Mouse (Mus musculus) limb, embryonic 11.5 days (tissue): ENCODE data around the gene Pstpip1. TPM values are rescaled to one million over a fixed set of nuclear protein-coding genes. Genes with fewer than 3 reads are reported as not detected.

Source experiments
- ATAC-seq: fragments of 200-750 bp; cut with Nextera tagmentation; 2 replicates; pipeline ENCODE4 v1.8.0; 2017; ENCODE audit warnings: low read depth; ENCODE audit not compliant: insufficient number of reproducible peaks, low FRiP score, low TSS enrichment
- DNase-seq: peaks from one replicate; pipeline ENCODE4 v3.0.0-alpha.2; 2015; ENCODE audit warnings: low spot score
- H3K27ac ChIP-seq: fragments of 300-500 bp; sonication (generic); replicated peaks from 2 replicates; pipeline ENCODE4 v1.5.1; 2014; ENCODE audit warnings: low read depth, mild to moderate bottlenecking, low read length
- H3K27me3 ChIP-seq: fragments of 300-500 bp; sonication (generic); 2 replicates; pipeline ENCODE4 v1.6.1; 2014; ENCODE audit warnings: mild to moderate bottlenecking, low read length, mixed read lengths; ENCODE audit not compliant: control insufficient read depth, insufficient read depth
- H3K36me3 ChIP-seq: fragments of 300-500 bp; sonication (generic); 2 replicates; pipeline ENCODE4 v1.6.1; 2014; ENCODE audit warnings: mild to moderate bottlenecking, low read length, moderate library complexity, mixed read lengths; ENCODE audit not compliant: control insufficient read depth, insufficient read depth
- H3K4me1 ChIP-seq: fragments of 300-500 bp; sonication (generic); 2 replicates; pipeline ENCODE4 v1.6.1; 2014; ENCODE audit warnings: low read length, mixed read lengths; ENCODE audit not compliant: control insufficient read depth, insufficient read depth
- H3K4me2 ChIP-seq: fragments of 300-500 bp; sonication (generic); 2 replicates; pipeline ENCODE4 v1.6.1; 2014; ENCODE audit warnings: low read depth, mild to moderate bottlenecking, moderate library complexity; ENCODE audit not compliant: severe bottlenecking
- H3K4me3 ChIP-seq: fragments of 300-500 bp; sonication (generic); 2 replicates; pipeline ENCODE4 v1.5.1; 2014; ENCODE audit warnings: low read depth, low read length
- H3K9ac ChIP-seq: fragments of 300-500 bp; sonication (generic); 2 replicates; pipeline ENCODE4 v1.6.1; 2014; ENCODE audit warnings: mild to moderate bottlenecking, low read length
- H3K9me3 ChIP-seq: fragments of 300-500 bp; sonication (generic); 2 replicates; pipeline ENCODE4 v1.6.1; 2016; ENCODE audit warnings: low read length; ENCODE audit not compliant: control insufficient read depth
- WGBS: fragments of 180-500 bp; shearing (Covaris S2); extraction: QIAGEN DNeasy Blood & Tissue Kit; methylation state at CpG from one replicate; pipeline ENCODE4 v1.1.7; 2014; 5-methylcytosine and 5-hydroxymethylcytosine counted together
- polyA plus RNA-seq: library from polyadenylated mRNA; unstranded; fragments of >200 nt; fragmentation: Nextera tagmentation; extraction: Ambion mirVana; gene quantifications from 2 replicates; pipeline ENCODE4 v1.2.1, GENCODE M21; 2014

Gene Pstpip1
- 0.28 and 0.99 TPM in 2 replicates for polyA plus RNA-seq

GRCm38 (mm10) chr9:56089778-56090520 is at the start of gene Pstpip1:
Gene Pstpip1 (plus strand): TSS chr9:56089962.
- H3K27me3 ChIP-seq: no peaks in the 10 kb centered on the region
- no peaks in the 10 kb centered on the region for H3K36me3 ChIP-seq
- H3K4me3 ChIP-seq: no peak within 1 kb of the TSS
- no peaks in the 10 kb centered on the region for H3K9me3 ChIP-seq
- H3K4me1 ChIP-seq: peaks cover 11% of the 10 kb centered on the region
- peak within 1 kb of the TSS; percentile 37; the same call in 1 of the 2 replicates for H3K9ac ChIP-seq
- ATAC-seq: peak; percentile 60; the same call in 1 of the 2 replicates
- DNase-seq: peak; percentile 65
- WGBS: 31% methylated on average over 22 of the region's 22 CpGs
- H3K4me2 ChIP-seq: peak within 1 kb of the TSS; percentile 21; the same call in 1 of the 2 replicates
- H3K27ac ChIP-seq: peak within 1 kb of the TSS; percentile 70

GRCm38 (mm10) chr9:56041372-56042180 is 48.2 kb upstream of the Pstpip1 start, which contains the start of gene Rcn2:
Gene Rcn2 (plus strand): TSS chr9:56041845.
- Histone ChIP-seq H3K4me2 (peak within 1 kb of the TSS; percentile 46), H3K36me3 (peaks cover 4% of the 10 kb centered on the region; the same call in 1 of the 2 replicates), H3K27ac (peak within 1 kb of the TSS; percentile 74), H3K4me3 (peak within 1 kb of the TSS; percentile 64), H3K9ac (peak within 1 kb of the TSS; percentile 85), H3K9me3 (no peaks in the 10 kb centered on the region), H3K4me1 (no peaks in the 10 kb centered on the region), H3K27me3 (no peaks in the 10 kb centered on the region)
- under 1% methylated on average over 47 of the region's 49 CpGs for WGBS
- peak; percentile 96 for DNase-seq
- ATAC-seq: peak; percentile 100

- Histone ChIP-seq H3K27ac (peak overlapping the region; percentile 74), H3K4me3 (peak overlapping the region; percentile 64), H3K9me3 (no peaks in the 10 kb centered on the region), H3K36me3 (peaks cover 4% of the 10 kb centered on the region; the same call in 1 of the 2 replicates), H3K27me3 (no peaks in the 10 kb centered on the region), H3K4me2 (peak overlapping the region; percentile 46), H3K9ac (peak overlapping the region; percentile 85), H3K4me1 (no peaks in the 10 kb centered on the region)
- no peak for DNase-seq
- under 1% methylated on average over 16 of the region's 16 CpGs for WGBS
- ATAC-seq: peak; percentile 83; the same call in 1 of the 2 replicates
Observed at GRCm38 (mm10) chr9:56042181-56042621, 47.6 kb upstream of the Pstpip1 start.

GRCm38 (mm10) chr9:56053796-56054195 is 36.0 kb upstream of the Pstpip1 start:
- Histone ChIP-seq H3K27ac (no peak overlapping the region), H3K4me2 (no peak overlapping the region), H3K36me3 (peaks cover 14% of the 10 kb centered on the region; the same call in 1 of the 2 replicates), H3K9ac (no peak overlapping the region), H3K4me1 (no peaks in the 10 kb centered on the region), H3K4me3 (no peak overlapping the region), H3K9me3 (no peaks in the 10 kb centered on the region), H3K27me3 (no peaks in the 10 kb centered on the region)
- no peak for ATAC-seq
- 88% methylated on average over 3 of the region's 3 CpGs for WGBS
- no peak for DNase-seq

GRCm38 (mm10) chr9:56056147-56056546 is 33.6 kb upstream of the Pstpip1 start:
- Histone ChIP-seq H3K9me3 (no peaks in the 10 kb centered on the region), H3K4me2 (no peak overlapping the region), H3K4me1 (no peaks in the 10 kb centered on the region), H3K36me3 (peaks cover 14% of the 10 kb centered on the region; the same call in 1 of the 2 replicates), H3K27me3 (no peaks in the 10 kb centered on the region), H3K9ac (no peak overlapping the region), H3K4me3 (no peak overlapping the region), H3K27ac (no peak overlapping the region)
- no peak for DNase-seq
- 97% methylated on average over 6 of the region's 6 CpGs for WGBS
- no peak for ATAC-seq

- Histone ChIP-seq H3K4me3 (no peak overlapping the region), H3K9ac (no peak overlapping the region), H3K27ac (no peak overlapping the region), H3K4me1 (no peaks in the 10 kb centered on the region), H3K36me3 (peaks cover 7% of the 10 kb centered on the region), H3K4me2 (no peak overlapping the region), H3K27me3 (no peaks in the 10 kb centered on the region), H3K9me3 (no peaks in the 10 kb centered on the region)
- DNase-seq: no peak
- 94% methylated on average over 5 of the region's 5 CpGs for WGBS
- ATAC-seq: no peak
Observed at GRCm38 (mm10) chr9:56062336-56062735, 27.4 kb upstream of the Pstpip1 start.

GRCm38 (mm10) chr9:56065011-56065410 is 24.8 kb upstream of the Pstpip1 start:
- no peaks in the 10 kb centered on the region for H3K9me3 ChIP-seq
- no peak overlapping the region; the same call in 1 of the 2 replicates for H3K27ac ChIP-seq
- ATAC-seq (no peak), DNase-seq (no peak)
- WGBS: 77% methylated on average over 3 of the region's 3 CpGs
- no peak overlapping the region for H3K4me2 ChIP-seq
- H3K4me1 ChIP-seq: no peaks in the 10 kb centered on the region
- H3K9ac ChIP-seq: no peak overlapping the region
- no peak overlapping the region for H3K4me3 ChIP-seq
- H3K27me3 ChIP-seq: no peaks in the 10 kb centered on the region
- peaks cover 4% of the 10 kb centered on the region for H3K36me3 ChIP-seq

GRCm38 (mm10) chr9:56067964-56068363 is 21.8 kb upstream of the Pstpip1 start:
- H3K4me2 ChIP-seq: no peak overlapping the region
- H3K9ac ChIP-seq: no peak overlapping the region
- no peaks in the 10 kb centered on the region for H3K4me1 ChIP-seq
- no peak for DNase-seq
- no peaks in the 10 kb centered on the region for H3K9me3 ChIP-seq
- H3K36me3 ChIP-seq: no peaks in the 10 kb centered on the region; the same call in 1 of the 2 replicates
- no peak overlapping the region for H3K27ac ChIP-seq
- no peak for ATAC-seq
- no peaks in the 10 kb centered on the region for H3K27me3 ChIP-seq
- no peak overlapping the region for H3K4me3 ChIP-seq
- WGBS: 95% methylated on average over 4 of the region's 4 CpGs
